8 mouse cellular contexts compared by ENCODE assay signal in the genomic region with DNA sequence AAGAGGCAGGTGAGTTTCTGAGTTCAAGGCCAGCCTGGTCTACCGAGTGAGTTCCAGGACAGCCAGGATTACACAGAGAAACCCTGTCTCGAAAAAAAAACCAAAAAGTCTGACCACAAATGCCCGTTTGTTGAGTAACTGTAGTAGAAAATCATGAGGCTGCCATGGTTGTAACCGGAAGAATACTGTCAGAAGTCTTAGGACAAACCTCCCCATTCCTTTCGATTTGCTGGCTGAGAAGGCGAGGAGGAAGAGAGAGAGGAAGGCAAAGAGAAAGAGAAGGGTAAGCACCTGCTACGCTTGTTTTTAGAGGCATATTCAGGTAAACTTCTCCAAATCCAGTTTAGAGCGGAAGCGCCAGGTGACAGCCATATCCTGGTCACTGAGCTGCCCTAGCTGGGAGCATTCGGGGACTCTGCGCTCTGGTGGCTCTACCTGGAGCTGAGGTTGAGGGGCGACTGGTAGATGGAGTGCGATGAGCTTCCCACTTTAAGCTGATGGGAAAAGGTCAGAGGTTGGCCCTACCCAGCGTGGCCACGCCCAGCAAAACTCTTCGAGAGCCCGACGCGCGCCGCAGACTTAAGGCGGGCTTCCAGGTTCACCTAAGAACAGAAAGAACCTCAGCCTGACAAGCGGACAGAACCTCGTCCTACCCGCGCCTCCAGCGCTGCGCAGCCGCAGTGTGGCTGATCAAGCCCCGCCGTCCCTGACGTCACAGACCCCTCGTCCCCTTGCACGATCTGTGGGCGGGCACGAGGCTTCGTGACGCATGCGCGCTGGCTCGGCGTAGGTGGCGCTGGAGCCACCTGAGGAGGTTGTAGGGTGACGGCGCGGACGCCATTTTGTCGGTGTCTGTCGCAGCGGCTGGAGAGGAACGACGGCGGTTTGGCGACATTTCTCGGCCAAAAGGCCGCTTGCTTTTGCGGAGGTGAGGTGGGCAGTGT. TPM values are rescaled to one million over a fixed set of nuclear protein-coding genes. Genes with fewer than 3 reads are reported as not detected.
DNase-seq lines count a peak whose midpoint lies in the region; ATAC-seq and TF ChIP-seq lines count a peak whose summit lies in the region.

Gene BC049762 (minus strand): TSS at position 705 of the 944 bp plus-strand sequence.

- H3K27me3 ChIP-seq in MEL (ENCODE audit: control insufficient read depth in 1 of 2, insufficient read depth in 2 of 2, low read length in 2 of 2), result no peaks in the 10 kb centered on the region
- no peaks in the 10 kb centered on the region for H3K27me3 ChIP-seq in cerebellum, adult 2 months (ENCODE audit: control insufficient read depth, insufficient read depth, low read length)
- H3K27me3 ChIP-seq in forebrain, postnatal 0 days (ENCODE audit: insufficient read depth, low read length), result no peaks in the 10 kb centered on the region
- no peaks in the 10 kb centered on the region for H3K27me3 ChIP-seq in lung, embryonic 15.5 days

- H3K36me3 ChIP-seq in MEL (ENCODE audit: control insufficient read depth in 1 of 2, insufficient read depth in 2 of 2, low read length in 2 of 2), result peaks cover 9 to 30% of the 10 kb centered on the region in 2 experiments
- H3K36me3 ChIP-seq in forebrain, postnatal 0 days (ENCODE audit: insufficient read depth), result 0 out of 2 replicates have a peak, but pooled peaks cover 5% of the 10 kb centered on the region
- peaks cover 7% of the 10 kb centered on the region; the same call in 1 of the 2 replicates for H3K36me3 ChIP-seq in lung, embryonic 15.5 days

- peaks cover 8 to 16% of the 10 kb centered on the region in 2 experiments for H3K4me1 ChIP-seq in MEL (ENCODE audit: control insufficient read depth in 1 of 2, insufficient read depth in 2 of 2, low read length in 2 of 2)
- H3K4me1 ChIP-seq in cerebellum, adult 2 months (ENCODE audit: control insufficient read depth, insufficient read depth, low read length), result peaks cover 6% of the 10 kb centered on the region; the same call in 1 of the 2 replicates
- peaks cover 15% of the 10 kb centered on the region for H3K4me1 ChIP-seq in forebrain, postnatal 0 days (ENCODE audit: insufficient read depth)
- peaks cover 29% of the 10 kb centered on the region for H3K4me1 ChIP-seq in lung, embryonic 15.5 days

- no peak for TF ChIP-seq RAD21 in MEL (IDR thresholded peaks at IDR 0.05; ENCODE audit: low read depth, low read length)

- H3K4me3 ChIP-seq in MEL (ENCODE audit: control insufficient read depth in 1 of 2, insufficient read depth in 1 of 2, low read depth in 2 of 2, low read length in 2 of 2), result peak within 1 kb of the TSS; percentile 71 to 79
- H3K4me3 ChIP-seq in cerebellum, adult 2 months (replicated peaks; ENCODE audit: insufficient read depth, low read depth, low read length), result peak within 1 kb of the TSS; percentile 82
- peak within 1 kb of the TSS; percentile 91 for H3K4me3 ChIP-seq in forebrain, postnatal 0 days (ENCODE audit: low read depth, low read length)
- H3K4me3 ChIP-seq in lung, embryonic 15.5 days, result peak within 1 kb of the TSS; percentile 69

- WGBS in cerebellum, adult 2 months, result 6% methylated on average over 57 of the region's 57 CpGs
- 10% methylated on average over 57 of the region's 57 CpGs for WGBS in forebrain, postnatal 0 days
- whole genome bisulfite sequencing in lung, embryonic 15.5 days, result 7% methylated on average over 57 of the region's 57 CpGs

- peak; percentile 99 for DNase-seq in MEL (ENCODE audit: low read depth, low spot score)
- DNase-seq in cerebellum, adult 2 months, result peak; percentile 99
- peak; percentile 100 for DNase-seq in forebrain, postnatal 0 days
- DNase-seq in heart, postnatal 4 days, result peak; percentile 99
- peak; percentile 98 for DNase-seq in layer of hippocampus, adult 8-10 months (ENCODE audit: low spot score in 2 of 2)
- peak; percentile 97 for DNase-seq in ovary, adult 18-20 months (ENCODE audit: low spot score)
- peak; percentile 100 for DNase-seq in thymus, postnatal 0 days (ENCODE audit: low spot score)

- H3K27ac ChIP-seq in MEL (ENCODE audit: control insufficient read depth, low read depth, low read length), result peak within 1 kb of the TSS; percentile 68
- H3K27ac ChIP-seq in cerebellum, adult 2 months (ENCODE audit: insufficient read depth, low read length), result peak within 1 kb of the TSS; percentile 89
- H3K27ac ChIP-seq in forebrain, postnatal 0 days (ENCODE audit: low read depth, low read length), result peak within 1 kb of the TSS; percentile 98
- peak within 1 kb of the TSS; percentile 87 for H3K27ac ChIP-seq in lung, embryonic 15.5 days

- no peaks in the 10 kb centered on the region for H3K9me3 ChIP-seq in MEL (replicated peaks; ENCODE audit: insufficient read depth, low read length)
- H3K9me3 ChIP-seq in forebrain, postnatal 0 days (ENCODE audit: low read length), result no peaks in the 10 kb centered on the region
- H3K9me3 ChIP-seq in lung, embryonic 15.5 days, result no peaks in the 10 kb centered on the region

- no peak for TF ChIP-seq CTCF in MEL (IDR thresholded peaks at IDR 0.05 in 2 of 3, conservative IDR thresholded peaks at IDR 0.05 in 1 of 3; ENCODE audit: control insufficient read depth in 1 of 3, insufficient read depth in 1 of 3, low read depth in 2 of 3, low read length in 3 of 3, poor library complexity in 1 of 3, severe bottlenecking in 1 of 3)
- no peak for TF ChIP-seq CTCF in cerebellum, adult 2 months (IDR thresholded peaks at IDR 0.05; ENCODE audit: borderline replicate concordance, insufficient read depth, low read depth, low read length)
- TF ChIP-seq CTCF in forebrain, postnatal 0 days (IDR thresholded peaks at IDR 0.05; ENCODE audit: low read depth), result peak; percentile 69

- peak within 1 kb of the TSS; percentile 93 for H3K4me2 ChIP-seq in forebrain, postnatal 0 days (ENCODE audit: low read depth)
- peak within 1 kb of the TSS; percentile 86 for H3K4me2 ChIP-seq in lung, embryonic 15.5 days

- TF ChIP-seq POLR2A in MEL (IDR thresholded peaks at IDR 0.05; ENCODE audit: control insufficient read depth in 1 of 2, insufficient read depth in 1 of 2, low read depth in 1 of 2, low read length in 2 of 2, poor library complexity in 1 of 2), result peak; percentile 98 to 99
- peak; percentile 99 for TF ChIP-seq POLR2A in cerebellum, adult 2 months (IDR thresholded peaks at IDR 0.05; ENCODE audit: borderline replicate concordance, insufficient read depth, low read length)

- peak; percentile 100 for ATAC-seq in forebrain, postnatal 0 days
- ATAC-seq in lung, embryonic 15.5 days (ENCODE audit: borderline replicate concordance, extremely low read depth, low FRiP score, low TSS enrichment), result peak; percentile 97

- H3K79me2 ChIP-seq in MEL (ENCODE audit: control insufficient read depth, insufficient read depth, low read length, poor library complexity), result peaks cover 39% of the 10 kb centered on the region

- peak within 1 kb of the TSS; percentile 90 for H3K9ac ChIP-seq in MEL (ENCODE audit: control insufficient read depth, low read depth, low read length, poor library complexity, severe bottlenecking)
- H3K9ac ChIP-seq in forebrain, postnatal 0 days, result peak within 1 kb of the TSS; percentile 98
- H3K9ac ChIP-seq in lung, embryonic 15.5 days, result peak within 1 kb of the TSS; percentile 91

- no peak for TF ChIP-seq EP300 in MEL (IDR thresholded peaks at IDR 0.05; ENCODE audit: low read depth in 1 of 2, low read length in 2 of 2)

TF ChIP-seq in MEL, 35 proteins besides CTCF, POLR2A, EP300 and RAD21 (continues in another document):
- TF ChIP-seq MAFK (IDR thresholded peaks at IDR 0.05; ENCODE audit: borderline replicate concordance, low read depth, low read length) (no peak), SIN3A (IDR thresholded peaks at IDR 0.05; ENCODE audit: low read length) (peak; percentile 37), GABPA (IDR thresholded peaks at IDR 0.05; ENCODE audit: low read depth, low read length) (no peak), CHD1 (IDR thresholded peaks at IDR 0.05; ENCODE audit: low read depth, low read length) (0 out of 2 replicates have a peak, but pooled peaks have one; percentile 78), ETS1 (IDR thresholded peaks at IDR 0.05; ENCODE audit: low read depth, low read length) (peak; percentile 49), TCF12 (IDR thresholded peaks at IDR 0.05; ENCODE audit: low read depth, low read length) (peak; percentile 59), POLR2AphosphoS5 (IDR thresholded peaks at IDR 0.05; ENCODE audit: borderline replicate concordance, low read depth, low read length) (peak; percentile 86), SMC3 (IDR thresholded peaks at IDR 0.05; ENCODE audit: low read depth, low read length) (no peak), ZMIZ1 (IDR thresholded peaks at IDR 0.05; ENCODE audit: low read depth, low read length) (peak; percentile 86; the same call in 1 of the 2 replicates), HCFC1 (IDR thresholded peaks at IDR 0.05; ENCODE audit: low read depth, low read length) (peak; percentile 80), KAT2A (conservative IDR thresholded peaks at IDR 0.05; ENCODE audit: low read depth, low read length) (no peak; the same call in 1 of the 2 replicates), MYB (IDR thresholded peaks at IDR 0.05; ENCODE audit: low read depth, low read length) (no peak), USF1 (IDR thresholded peaks at IDR 0.05; ENCODE audit: low read depth, low read length) (peak; percentile 81), MAZ (IDR thresholded peaks at IDR 0.05; ENCODE audit: low read depth, low read length) (0 out of 2 replicates have a peak, but pooled peaks have one; percentile 13), ZKSCAN1 (IDR thresholded peaks at IDR 0.05; ENCODE audit: low read depth, low read length) (no peak), NELFE (IDR thresholded peaks at IDR 0.05; ENCODE audit: low read depth, low read length) (peak; percentile 97), E2F4 (IDR thresholded peaks at IDR 0.05; ENCODE audit: borderline replicate concordance, low read depth, low read length) (peak; percentile 88; the same call in 1 of the 2 replicates), TBP (IDR thresholded peaks at IDR 0.05; ENCODE audit: low read depth, low read length) (peak; percentile 82), NRF1 (IDR thresholded peaks at IDR 0.05; ENCODE audit: insufficient read depth, low read depth, low read length, poor library complexity, severe bottlenecking) (peak; percentile 100), JUND (IDR thresholded peaks at IDR 0.05; ENCODE audit: low read depth, low read length) (no peak)

RNA-seq across cellular contexts. Expression of gene BC049762, which starts in this region (rescaled TPM):
- not detected in 2 replicates for total RNA-seq in MEL (2012; rRNA removed)
- polyA plus RNA-seq in MEL (2012; ENCODE audit: insufficient read depth in 1 of 2, insufficient read length in 2 of 2, low read depth in 1 of 2, low replicate concordance in 2 of 2, missing spikeins in 1 of 2), result under 1 TPM in 1 of 2 experiments, not detected in 1; 0.11 TPM
- polyA plus RNA-seq in cerebellum, adult 2 months (2012; rRNA removed), result 0.25 TPM in 1 of 2 replicates, not detected in the other
- not detected in 2 replicates for total RNA-seq in forebrain, postnatal 0 days (2014; rRNA removed)
- 0.53 and 0.56 TPM in 2 replicates for polyA plus RNA-seq in forebrain, postnatal 0 days (2015; fragmentation: Nextera tagmentation; extraction: Ambion mirVana)
- not detected for total RNA-seq in heart, postnatal 4 days (2021)
- under 1 TPM in 1 of 4 experiments, not detected in 3; 0.87 TPM for total RNA-seq in layer of hippocampus, adult 8-10 months (2022)
- 0.52 TPM in 1 of 2 replicates, not detected in the other for polyA plus RNA-seq in lung, embryonic 15.5 days (2015; fragmentation: Nextera tagmentation; extraction: Ambion mirVana)
- 0.25 and 0.46 TPM in 2 replicates for polyA plus RNA-seq in thymus, postnatal 0 days (2015; fragmentation: Nextera tagmentation; extraction: Ambion mirVana)

Comparison
In these comparisons a context has a peak if more than half of its experiments do, and no peak if none do; other contexts are left out.
1. Peak in every context shown above with its lines: DNase-seq, ATAC-seq, H3K4me3 ChIP-seq and H3K27ac ChIP-seq.
2. Peak in DNase-seq, H3K4me3 ChIP-seq, H3K27ac ChIP-seq and H3K9ac ChIP-seq in MEL; RNA of the gene not detected or under 1 TPM.
3. Peak in DNase-seq, H3K4me3 ChIP-seq and H3K27ac ChIP-seq in cerebellum, adult 2 months; RNA of the gene not detected or under 1 TPM.
4. Peak in DNase-seq, ATAC-seq, H3K4me3 ChIP-seq, H3K27ac ChIP-seq, H3K9ac ChIP-seq and H3K4me2 ChIP-seq in forebrain, postnatal 0 days; RNA of the gene not detected or under 1 TPM.
5. Peak in DNase-seq in heart, postnatal 4 days; RNA of the gene not detected or under 1 TPM.
6. Peak in DNase-seq in layer of hippocampus, adult 8-10 months; RNA of the gene not detected or under 1 TPM.
7. Peak in ATAC-seq, H3K4me3 ChIP-seq, H3K27ac ChIP-seq, H3K9ac ChIP-seq and H3K4me2 ChIP-seq in lung, embryonic 15.5 days; RNA of the gene not detected or under 1 TPM.
8. Peak in DNase-seq in thymus, postnatal 0 days; RNA of the gene not detected or under 1 TPM.